Mouse (Mus musculus) midbrain, embryonic 10.5 days (tissue): ENCODE data around the gene Gm20388. TPM values are rescaled to one million over a fixed set of nuclear protein-coding genes. Genes with fewer than 3 reads are reported as not detected.
"Not testable (repeated sequence)": the region's sequence is repeated elsewhere in the genome, so short reads cannot be mapped to it uniquely, and the experiment has no call there.

Experiments used
- DNase-seq: peaks from one replicate; pipeline ENCODE4 v3.0.0-alpha.2; 2017; ENCODE audit warnings: low spot score
- H3K27ac ChIP-seq: fragments of 300-500 bp; sonication (generic); replicated peaks from 2 replicates; pipeline ENCODE4 v1.5.1; 2016; ENCODE audit warnings: mild to moderate bottlenecking
- H3K27me3 ChIP-seq: fragments of 300-500 bp; sonication (generic); 2 replicates; pipeline ENCODE4 v1.6.1; 2016; ENCODE audit warnings: low read depth, mild to moderate bottlenecking; ENCODE audit not compliant: poor library complexity, severe bottlenecking
- H3K36me3 ChIP-seq: fragments of 300-500 bp; sonication (generic); 2 replicates; pipeline ENCODE4 v1.6.1; 2016; ENCODE audit warnings: mild to moderate bottlenecking, moderate library complexity
- H3K4me1 ChIP-seq: fragments of 300-500 bp; sonication (generic); 2 replicates; pipeline ENCODE4 v1.6.1; 2016
- H3K4me3 ChIP-seq: fragments of 300-500 bp; sonication (generic); 2 replicates; pipeline ENCODE4 v1.5.1; 2016; ENCODE audit warnings: mild to moderate bottlenecking, moderate library complexity
- H3K9me3 ChIP-seq: fragments of 300-500 bp; sonication (generic); replicated peaks from 2 replicates; pipeline ENCODE4 v1.6.1; 2016; ENCODE audit warnings: mild to moderate bottlenecking
- WGBS: fragments of 180-500 bp; shearing (Covaris S2); methylation state at CpG from one replicate; pipeline ENCODE4 v1.1.7; 2016; 5-methylcytosine and 5-hydroxymethylcytosine counted together
- polyA plus RNA-seq: library from polyadenylated mRNA; unstranded; fragments of >200 nt; fragmentation: Nextera tagmentation; extraction: Ambion mirVana; gene quantifications from 2 replicates; pipeline ENCODE4 v1.2.1, GENCODE M21; 2016

Gm20388 gene
- polyA plus RNA-seq, 1 experiment from 2014 or later = 7.1 TPM

- DNase-seq = no peak
- WGBS = 88% methylated on average over 25 of the region's 25 CpGs
- H3K36me3 ChIP-seq = peaks cover 12% of the 10 kb centered on the region
- H3K4me3 ChIP-seq = no peak overlapping the region
- peaks cover 29% of the 10 kb centered on the region for H3K4me1 ChIP-seq
- H3K27me3 ChIP-seq = no peaks in the 10 kb centered on the region
- no peak overlapping the region for H3K27ac ChIP-seq
- no peaks in the 10 kb centered on the region for H3K9me3 ChIP-seq
Observed at GRCm38 (mm10) chr8:122564363-122565352, 2654.0 kb downstream of the Gm20388 start.

- DNase-seq = peak; percentile 57
- no peaks in the 10 kb centered on the region for H3K9me3 ChIP-seq
- peak overlapping the region; percentile 95 for H3K4me3 ChIP-seq
- WGBS = 38% methylated on average over 6 of the region's 6 CpGs
- H3K27ac ChIP-seq = peak overlapping the region; percentile 97
- no peaks in the 10 kb centered on the region for H3K27me3 ChIP-seq
- H3K4me1 ChIP-seq = peaks cover 48% of the 10 kb centered on the region
- peaks cover 33% of the 10 kb centered on the region for H3K36me3 ChIP-seq
Observed at GRCm38 (mm10) chr8:122566766-122567165, 2656.1 kb downstream of the Gm20388 start.

- Histone ChIP-seq H3K27me3 (no peaks in the 10 kb centered on the region), H3K9me3 (no peaks in the 10 kb centered on the region), H3K4me1 (peaks cover 56% of the 10 kb centered on the region), H3K27ac (peak within 1 kb of the TSS; percentile 97), H3K36me3 (peaks cover 41% of the 10 kb centered on the region), H3K4me3 (peak within 1 kb of the TSS; percentile 95)
- WGBS = under 1% methylated on average over 62 of the region's 62 CpGs
- peak; percentile 98 for DNase-seq
Observed at GRCm38 (mm10) chr8:122567361-122568108, 2656.9 kb downstream of the Gm20388 start, which contains the start of gene Cdt1. Gene Cdt1, plus strand, starts transcription at chr8:122568015.

- Histone ChIP-seq H3K27me3 (no peaks in the 10 kb centered on the region), H3K4me1 (peaks cover 62% of the 10 kb centered on the region), H3K4me3 (peak overlapping the region; percentile 95), H3K36me3 (peaks cover 47% of the 10 kb centered on the region), H3K27ac (peak overlapping the region; percentile 97), H3K9me3 (no peaks in the 10 kb centered on the region)
- under 1% methylated on average over 34 of the region's 34 CpGs for WGBS
- DNase-seq = no peak
Observed at GRCm38 (mm10) chr8:122568109-122568504, 2657.5 kb downstream of the Gm20388 start.

- H3K4me3 ChIP-seq = peak overlapping the region; percentile 95
- H3K27me3 ChIP-seq = no peaks in the 10 kb centered on the region
- peaks cover 70% of the 10 kb centered on the region for H3K4me1 ChIP-seq
- H3K9me3 ChIP-seq = no peaks in the 10 kb centered on the region
- DNase-seq = peak; percentile 34
- H3K27ac ChIP-seq = peak overlapping the region; percentile 97
- peaks cover 55% of the 10 kb centered on the region for H3K36me3 ChIP-seq
- 11% methylated on average over 10 of the region's 10 CpGs for WGBS
Observed at GRCm38 (mm10) chr8:122568881-122569309, 2658.3 kb downstream of the Gm20388 start.

GRCm38 (mm10) chr8:122569329-122569728 is 2658.7 kb downstream of the Gm20388 start:
- Histone ChIP-seq H3K36me3 (peaks cover 59% of the 10 kb centered on the region), H3K9me3 (no peaks in the 10 kb centered on the region), H3K4me1 (peaks cover 74% of the 10 kb centered on the region), H3K27me3 (no peaks in the 10 kb centered on the region), H3K4me3 (peak overlapping the region; percentile 95), H3K27ac (peak overlapping the region; percentile 97)
- no peak for DNase-seq
- 75% methylated on average over 9 of the region's 9 CpGs for WGBS

- 96% methylated on average over 16 of the region's 16 CpGs for WGBS
- Histone ChIP-seq H3K36me3 (peaks cover 65% of the 10 kb centered on the region), H3K9me3 (no peaks in the 10 kb centered on the region), H3K27me3 (no peaks in the 10 kb centered on the region), H3K4me3 (peak overlapping the region; percentile 95), H3K4me1 (peaks cover 81% of the 10 kb centered on the region), H3K27ac (no peak overlapping the region)
- DNase-seq = no peak
Observed at GRCm38 (mm10) chr8:122569996-122570395, 2659.4 kb downstream of the Gm20388 start.

- Histone ChIP-seq H3K36me3 (peaks cover 66% of the 10 kb centered on the region), H3K9me3 (no peaks in the 10 kb centered on the region), H3K27me3 (no peaks in the 10 kb centered on the region), H3K4me3 (no peak overlapping the region), H3K27ac (no peak overlapping the region), H3K4me1 (peaks cover 92% of the 10 kb centered on the region)
- no peak for DNase-seq
- 94% methylated on average over 11 of the region's 11 CpGs for WGBS
Observed at GRCm38 (mm10) chr8:122571153-122571552, 2660.5 kb downstream of the Gm20388 start.

GRCm38 (mm10) chr8:122571750-122572267 is 2661.2 kb downstream of the Gm20388 start:
- Histone ChIP-seq H3K27ac (no peak overlapping the region), H3K4me1 (peaks cover 92% of the 10 kb centered on the region), H3K9me3 (no peaks in the 10 kb centered on the region), H3K36me3 (peaks cover 66% of the 10 kb centered on the region), H3K4me3 (no peak overlapping the region), H3K27me3 (no peaks in the 10 kb centered on the region)
- WGBS = 92% methylated on average over 17 of the region's 17 CpGs
- no peak for DNase-seq

GRCm38 (mm10) chr8:122572751-122573150 is 2662.1 kb downstream of the Gm20388 start:
- WGBS = 92% methylated on average over 3 of the region's 3 CpGs
- H3K27ac ChIP-seq = 0 out of 2 replicates have a peak overlapping the region, but pooled peaks have one; percentile 59
- no peak for DNase-seq
- H3K36me3 ChIP-seq = peaks cover 66% of the 10 kb centered on the region
- H3K4me1 ChIP-seq = peaks cover 93% of the 10 kb centered on the region
- no peak overlapping the region for H3K4me3 ChIP-seq
- H3K27me3 ChIP-seq = no peaks in the 10 kb centered on the region
- no peaks in the 10 kb centered on the region for H3K9me3 ChIP-seq

GRCm38 (mm10) chr8:122573176-122573575 is 2662.5 kb downstream of the Gm20388 start:
- H3K4me3 ChIP-seq, H3K27me3 ChIP-seq, H3K9me3 ChIP-seq, DNase-seq: not testable (repeated sequence)
- 42% methylated on average over 4 of the region's 4 CpGs for WGBS
- Histone ChIP-seq H3K4me1 (peaks cover 90% of the 10 kb centered on the region), H3K27ac (peak overlapping the region; percentile 59; the same call in 1 of the 2 replicates), H3K36me3 (peaks cover 66% of the 10 kb centered on the region)

- Histone ChIP-seq H3K36me3 (peaks cover 66% of the 10 kb centered on the region), H3K4me1 (peaks cover 87% of the 10 kb centered on the region), H3K4me3 (no peak overlapping the region; the same call in 1 of the 2 replicates), H3K27me3 (no peaks in the 10 kb centered on the region), H3K27ac (peak overlapping the region; percentile 59; the same call in 1 of the 2 replicates), H3K9me3 (no peaks in the 10 kb centered on the region)
- no peak for DNase-seq
- WGBS = 53% methylated on average over 9 of the region's 9 CpGs
Observed at GRCm38 (mm10) chr8:122573577-122573976, 2662.9 kb downstream of the Gm20388 start.
